ENCODE assay signal across 15 mouse cellular contexts in the genomic region with DNA sequence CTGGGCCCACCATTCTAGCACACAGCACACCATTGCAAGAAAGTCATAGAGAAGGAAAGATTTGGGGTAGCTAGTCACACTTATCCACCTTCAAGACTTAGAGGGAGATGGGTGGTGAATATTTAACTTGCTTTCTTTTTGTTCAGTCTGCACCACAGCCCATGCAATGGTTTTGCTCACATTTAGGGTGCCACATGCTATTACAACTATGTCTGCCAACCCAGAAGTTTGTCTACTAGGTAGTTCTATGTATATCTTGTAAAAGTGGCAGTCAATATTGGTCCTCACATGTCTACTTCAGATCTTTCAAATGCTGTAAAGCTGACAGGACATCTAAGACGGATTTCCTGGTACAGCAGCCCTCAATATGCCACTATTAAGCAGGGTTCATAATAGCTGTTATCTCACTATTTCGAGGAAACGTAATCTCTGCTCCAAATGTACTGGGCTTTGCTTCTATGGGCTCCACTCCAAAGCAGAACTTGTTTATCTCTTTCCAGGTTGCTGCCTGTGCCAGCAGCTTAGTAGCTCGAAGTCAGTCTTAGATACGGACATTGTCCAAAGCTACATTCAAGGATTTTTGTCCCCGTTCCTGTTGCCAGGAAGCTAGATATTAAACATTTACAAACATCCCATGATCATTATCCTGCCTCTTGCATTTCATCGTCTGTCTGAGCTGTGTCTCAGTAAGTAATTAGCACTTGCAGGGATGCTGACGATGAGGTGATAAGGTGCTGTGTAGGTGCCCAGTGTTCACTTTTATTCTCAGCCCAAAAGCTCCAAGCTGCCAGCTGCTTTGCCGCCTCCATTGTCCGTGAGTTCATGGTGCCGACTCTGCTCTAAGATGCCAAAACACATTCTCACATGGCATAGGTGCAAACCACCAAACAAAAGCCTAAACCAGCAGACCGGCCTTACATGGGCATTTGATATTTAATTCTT.
DNase-seq lines count a peak whose midpoint lies in the region; ATAC-seq lines count a peak whose summit lies in the region.
"Had no signal": no experiment of that assay in that cellular context is flagged by ENCODE, and none has a peak within 500 bp of the region (broad histone marks: within the 10 kb centered on the region; RNA-seq: fewer than 3 reads in every experiment).

No protein-coding gene starts in this region.

- peak; percentile 3 for DNase-seq in right cerebral cortex, adult 18-20 months
- no peak for DNase-seq in right cerebral cortex, postnatal 14 days
- DNase-seq in lung, postnatal 36 days, result peak; percentile 35
- no peak for DNase-seq in ovary, adult 18-20 months (ENCODE audit: low spot score)
- DNase-seq: adrenal gland, postnatal 14 days; kidney, postnatal 4 days; thymus, postnatal 4 days had no signal

- 29% methylated on average over 12 of the region's 12 CpGs for WGBS in heart, embryonic 15.5 days
- 54% methylated on average over 12 of the region's 12 CpGs for WGBS in heart, embryonic 11.5 days (ENCODE audit: insufficient replicate concordance)
- WGBS in forebrain, embryonic 16.5 days, result 38% methylated on average over 12 of the region's 12 CpGs

- no peaks in the 10 kb centered on the region for H3K9me3 ChIP-seq in heart, embryonic 15.5 days (replicated peaks)
- no peaks in the 10 kb centered on the region for H3K9me3 ChIP-seq in heart, embryonic 11.5 days (replicated peaks; ENCODE audit: control insufficient read depth, low read length)
- H3K9me3 ChIP-seq in forebrain, embryonic 16.5 days (ENCODE audit: control insufficient read depth, low read length), result no peaks in the 10 kb centered on the region

- H3K27ac ChIP-seq in heart, embryonic 15.5 days, result peak overlapping the region; percentile 53; the same call in 1 of the 2 replicates
- H3K27ac ChIP-seq in heart, embryonic 11.5 days (ENCODE audit: low read depth, low read length), result no peak overlapping the region
- peak overlapping the region; percentile 14; the same call in 1 of the 2 replicates for H3K27ac ChIP-seq in forebrain, embryonic 16.5 days (ENCODE audit: low read length)
- H3K27ac ChIP-seq: left cerebral cortex, adult 2 months; macrophage had no signal

- H3K4me3 ChIP-seq in heart, embryonic 15.5 days, result peak overlapping the region; percentile 9; the same call in 1 of the 2 replicates
- no peak overlapping the region for H3K4me3 ChIP-seq in heart, embryonic 11.5 days (ENCODE audit: low read depth, low read length)
- H3K4me3 ChIP-seq in forebrain, embryonic 16.5 days (replicated peaks; ENCODE audit: low read length), result no peak overlapping the region
- H3K4me3 ChIP-seq: left cerebral cortex, adult 2 months had no signal

- peak; percentile 64 for ATAC-seq in heart, embryonic 15.5 days (replicated peaks; ENCODE audit: insufficient number of reproducible peaks, insufficient read depth, low FRiP score, low read depth)
- no peak for ATAC-seq in heart, embryonic 11.5 days (replicated peaks; ENCODE audit: insufficient number of reproducible peaks, low FRiP score, low TSS enrichment)
- peak; percentile 84 for ATAC-seq in forebrain, embryonic 16.5 days
- ATAC-seq: CD4-positive, CD25-positive, alpha-beta regulatory T cell, adult 4 months; inflammation-experienced regulatory T-cells, adult 6 months; midbrain, embryonic 16.5 days had no signal

- peak overlapping the region; percentile 46 for H3K4me2 ChIP-seq in heart, embryonic 15.5 days
- no peak overlapping the region for H3K4me2 ChIP-seq in heart, embryonic 11.5 days
- H3K4me2 ChIP-seq in forebrain, embryonic 16.5 days (ENCODE audit: low read length), result peak overlapping the region; percentile 22

- no peak overlapping the region for H3K9ac ChIP-seq in heart, embryonic 15.5 days
- no peak overlapping the region for H3K9ac ChIP-seq in heart, embryonic 11.5 days (ENCODE audit: low read depth, low read length)
- no peak overlapping the region for H3K9ac ChIP-seq in forebrain, embryonic 16.5 days (replicated peaks; ENCODE audit: low read depth, low read length)

- H3K36me3 ChIP-seq in heart, embryonic 15.5 days, result no peaks in the 10 kb centered on the region
- no peaks in the 10 kb centered on the region for H3K36me3 ChIP-seq in heart, embryonic 11.5 days (ENCODE audit: control insufficient read depth, insufficient read depth, low read length)
- no peaks in the 10 kb centered on the region for H3K36me3 ChIP-seq in forebrain, embryonic 16.5 days (ENCODE audit: control insufficient read depth, insufficient read depth)

- no peaks in the 10 kb centered on the region for H3K27me3 ChIP-seq in heart, embryonic 15.5 days
- H3K27me3 ChIP-seq in heart, embryonic 11.5 days (ENCODE audit: control insufficient read depth, insufficient read depth, low read length), result no peaks in the 10 kb centered on the region
- H3K27me3 ChIP-seq in forebrain, embryonic 16.5 days (replicated peaks; ENCODE audit: control insufficient read depth, insufficient read depth, low read length), result no peaks in the 10 kb centered on the region

- peaks cover 13% of the 10 kb centered on the region for H3K4me1 ChIP-seq in heart, embryonic 15.5 days (replicated peaks)
- peaks cover 5% of the 10 kb centered on the region for H3K4me1 ChIP-seq in heart, embryonic 11.5 days (ENCODE audit: control insufficient read depth, insufficient read depth, low read length)
- peaks cover 11% of the 10 kb centered on the region for H3K4me1 ChIP-seq in forebrain, embryonic 16.5 days (replicated peaks; ENCODE audit: control insufficient read depth, insufficient read depth, low read length)

Comparison
In these comparisons a context has a peak if more than half of its experiments do, and no peak if none do; other contexts are left out.
1. DNase-seq: peak in right cerebral cortex, adult 18-20 months (single experiment) and lung, postnatal 36 days (single experiment); none in right cerebral cortex, postnatal 14 days (single experiment) and ovary, adult 18-20 months (single experiment).